Mouse (Mus musculus): ENCODE data around the gene 9430015G10Rik.
A peak's percentile ranks its signal among the peaks of the same experiment; 100 is the strongest.

9430015G10Rik gene

GRCm38 (mm10) chr4:156109570-156110331 lies at the start of gene 9430015G10Rik:
9430015G10Rik (plus strand) TSS chr4:156109982.
- peak; percentile 97 to 98 for DNase-seq (ENCODE audit: low spot score in 2 of 2)

GRCm38 (mm10) chr4:156063861-156064509 lies 45.8 kb upstream of the 9430015G10Rik start:
- DNase-seq (ENCODE audit: low spot score in 2 of 2) = no peak

- DNase-seq (ENCODE audit: low spot score in 2 of 2) = no peak
Measured at GRCm38 (mm10) chr4:156064510-156064897, 45.3 kb upstream of the 9430015G10Rik start.

- DNase-seq (ENCODE audit: low spot score in 2 of 2) = no peak
Measured at GRCm38 (mm10) chr4:156065156-156065894, 44.5 kb upstream of the 9430015G10Rik start.

- DNase-seq (ENCODE audit: low spot score in 2 of 2) = no peak
Measured at GRCm38 (mm10) chr4:156067256-156067949, 42.4 kb upstream of the 9430015G10Rik start.

- no peak for DNase-seq (ENCODE audit: low spot score in 2 of 2)
Measured at GRCm38 (mm10) chr4:156069701-156070100, 40.1 kb upstream of the 9430015G10Rik start.

GRCm38 (mm10) chr4:156070276-156070675 lies 39.5 kb upstream of the 9430015G10Rik start:
- no peak for DNase-seq (ENCODE audit: low spot score in 2 of 2)

GRCm38 (mm10) chr4:156070716-156071115 lies 39.1 kb upstream of the 9430015G10Rik start:
- no peak for DNase-seq (ENCODE audit: low spot score in 2 of 2)

- no peak for DNase-seq (ENCODE audit: low spot score in 2 of 2)
Measured at GRCm38 (mm10) chr4:156076911-156077382, 32.8 kb upstream of the 9430015G10Rik start.

GRCm38 (mm10) chr4:156077499-156078301 lies 32.1 kb upstream of the 9430015G10Rik start:
- DNase-seq (ENCODE audit: low spot score in 2 of 2) = peak; percentile 48 to 77

- DNase-seq (ENCODE audit: low spot score in 2 of 2) = no peak
Measured at GRCm38 (mm10) chr4:156082621-156083234, 27.1 kb upstream of the 9430015G10Rik start.

- DNase-seq (ENCODE audit: low spot score in 2 of 2) = no peak
Measured at GRCm38 (mm10) chr4:156083348-156083747, 26.4 kb upstream of the 9430015G10Rik start.

GRCm38 (mm10) chr4:156084096-156084879 lies 25.5 kb upstream of the 9430015G10Rik start:
- DNase-seq (ENCODE audit: low spot score in 2 of 2) = no peak

GRCm38 (mm10) chr4:156085256-156085655 lies 24.5 kb upstream of the 9430015G10Rik start:
- no peak for DNase-seq (ENCODE audit: low spot score in 2 of 2)

GRCm38 (mm10) chr4:156087398-156088087 lies 22.2 kb upstream of the 9430015G10Rik start:
- no peak for DNase-seq (ENCODE audit: low spot score in 2 of 2)

- DNase-seq (ENCODE audit: low spot score in 2 of 2) = no peak
Measured at GRCm38 (mm10) chr4:156091236-156091635, 18.5 kb upstream of the 9430015G10Rik start.

- no peak for DNase-seq (ENCODE audit: low spot score in 2 of 2)
Measured at GRCm38 (mm10) chr4:156092765-156093164, 17.0 kb upstream of the 9430015G10Rik start.

GRCm38 (mm10) chr4:156093758-156094157 lies 16.0 kb upstream of the 9430015G10Rik start:
- no peak for DNase-seq (ENCODE audit: low spot score in 2 of 2)

GRCm38 (mm10) chr4:156096191-156096590 lies 13.6 kb upstream of the 9430015G10Rik start:
- no peak for DNase-seq (ENCODE audit: low spot score in 2 of 2)
